Mouse (Mus musculus) gastrocnemius, postnatal 4 days (tissue): ENCODE measurements around the gene Car8. TPM values are rescaled to one million over a fixed set of nuclear protein-coding genes. Genes with fewer than 3 reads are reported as not detected.

Experiments used
- microRNA-seq: library from miRNA; unstranded; fragments of <30 nt; microRNA quantifications from one replicate; pipeline ENCODE4 v1.2.0, GENCODE M21; 2021
- total RNA-seq, 2 experiments: library from RNA; stranded (reverse); gene quantifications; 2 replicates each; pipeline ENCODE4 v1.2.3; 2021

Car8 gene
- total RNA-seq, 2 experiments from 2014 or later: 2.3 to 3.1 TPM

Small RNAs within 50 kb of the gene (microRNA-seq; reads per million reads assigned to microRNA genes)
- not detected for gene Gm25355
